Mouse (Mus musculus): ENCODE measurements at regions not wholly inside any gene's neighbourhood (a gene's known extent, or its start where the extent isn't known, plus 50 kb on each side); places are given as distances from the start of the nearest gene placed in this dataset.

- 0 out of 2 replicates have a peak, but pooled peaks cover 2% of the 10 kb centered on the region for H3K27me3 ChIP-seq (ENCODE audit: insufficient read depth, low read length)
- TF ChIP-seq CTCF (IDR thresholded peaks at IDR 0.05; ENCODE audit: low read depth), result no peak
- no peak for TF ChIP-seq EP300 (IDR thresholded peaks at IDR 0.05; ENCODE audit: low read depth)
- WGBS (ENCODE audit: insufficient replicate concordance), result 65% methylated on average over 8 of the region's 8 CpGs
- ATAC-seq, result no peak
- H3K4me1 ChIP-seq (ENCODE audit: insufficient read depth), result no peaks in the 10 kb centered on the region
- no peaks in the 10 kb centered on the region for H3K36me3 ChIP-seq (replicated peaks; ENCODE audit: insufficient read depth, low read length)
- H3K9me3 ChIP-seq (ENCODE audit: low read length), result no peaks in the 10 kb centered on the region
- H3K4me2 ChIP-seq (ENCODE audit: low read depth, low read length), result no peak overlapping the region
- no peak for DNase-seq
- no peak overlapping the region for H3K27ac ChIP-seq (ENCODE audit: low read depth)
- H3K9ac ChIP-seq (replicated peaks), result no peak overlapping the region
- H3K4me3 ChIP-seq (ENCODE audit: low read depth, low read length), result no peak overlapping the region
These were observed 133.0 kb upstream of the Runx1 start for GRCm38 (mm10) chr16:92958967-92959366.

GRCm38 (mm10) chr16:92958146-92958545 lies 132.2 kb upstream of the Runx1 start:
- ATAC-seq (no peak), DNase-seq (no peak)
- Histone ChIP-seq H3K4me3 (ENCODE audit: low read depth, low read length) (no peak overlapping the region), H3K9me3 (ENCODE audit: low read length) (no peaks in the 10 kb centered on the region), H3K4me1 (ENCODE audit: insufficient read depth) (no peaks in the 10 kb centered on the region), H3K36me3 (replicated peaks; ENCODE audit: insufficient read depth, low read length) (no peaks in the 10 kb centered on the region), H3K4me2 (ENCODE audit: low read depth, low read length) (no peak overlapping the region), H3K27me3 (ENCODE audit: insufficient read depth, low read length) (0 out of 2 replicates have a peak, but pooled peaks cover 2% of the 10 kb centered on the region), H3K27ac (ENCODE audit: low read depth) (no peak overlapping the region), H3K9ac (replicated peaks) (no peak overlapping the region)
- 73% methylated on average over 6 of the region's 6 CpGs for WGBS (ENCODE audit: insufficient replicate concordance)
- TF ChIP-seq CTCF (IDR thresholded peaks at IDR 0.05; ENCODE audit: low read depth) (no peak), EP300 (IDR thresholded peaks at IDR 0.05; ENCODE audit: low read depth) (no peak)

- no peak for DNase-seq
- no peak for ATAC-seq
These were observed 129.6 kb upstream of the Runx1 start for GRCm38 (mm10) chr16:92955508-92955907.

GRCm38 (mm10) chr16:92955087-92955486 lies 129.1 kb upstream of the Runx1 start:
- DNase-seq, result no peak
- Histone ChIP-seq H3K4me2 (ENCODE audit: low read depth, low read length) (no peak overlapping the region), H3K9me3 (ENCODE audit: low read length) (no peaks in the 10 kb centered on the region), H3K27ac (ENCODE audit: low read depth) (no peak overlapping the region), H3K4me3 (ENCODE audit: low read depth, low read length) (no peak overlapping the region), H3K36me3 (replicated peaks; ENCODE audit: insufficient read depth, low read length) (no peaks in the 10 kb centered on the region), H3K4me1 (ENCODE audit: insufficient read depth) (no peaks in the 10 kb centered on the region), H3K9ac (replicated peaks) (no peak overlapping the region), H3K27me3 (ENCODE audit: insufficient read depth, low read length) (0 out of 2 replicates have a peak, but pooled peaks cover 2% of the 10 kb centered on the region)
- TF ChIP-seq EP300 (IDR thresholded peaks at IDR 0.05; ENCODE audit: low read depth), result no peak
- TF ChIP-seq CTCF (IDR thresholded peaks at IDR 0.05; ENCODE audit: low read depth), result no peak
- ATAC-seq, result no peak
- 94% methylated on average over 4 of the region's 4 CpGs for WGBS (ENCODE audit: insufficient replicate concordance)

More at GRCm38 (mm10) chr16:92955508-92955907, 129.6 kb upstream of the Runx1 start:
- H3K27me3 ChIP-seq (ENCODE audit: insufficient read depth, low read length), result 0 out of 2 replicates have a peak, but pooled peaks cover 2% of the 10 kb centered on the region
- H3K4me1 ChIP-seq (ENCODE audit: insufficient read depth), result no peaks in the 10 kb centered on the region
- no peak overlapping the region for H3K9ac ChIP-seq (replicated peaks)
- no peak overlapping the region for H3K4me2 ChIP-seq (ENCODE audit: low read depth, low read length)
- no peak for TF ChIP-seq EP300 (IDR thresholded peaks at IDR 0.05; ENCODE audit: low read depth)
- TF ChIP-seq CTCF (IDR thresholded peaks at IDR 0.05; ENCODE audit: low read depth), result no peak
- no peak overlapping the region for H3K27ac ChIP-seq (ENCODE audit: low read depth)
- WGBS (ENCODE audit: insufficient replicate concordance), result 40% methylated on average over 5 of the region's 5 CpGs
- H3K36me3 ChIP-seq (replicated peaks; ENCODE audit: insufficient read depth, low read length), result no peaks in the 10 kb centered on the region
- H3K4me3 ChIP-seq (ENCODE audit: low read depth, low read length), result no peak overlapping the region
- H3K9me3 ChIP-seq (ENCODE audit: low read length), result no peaks in the 10 kb centered on the region

GRCm38 (mm10) chr16:92953936-92954654 lies 128.1 kb upstream of the Runx1 start:
- Histone ChIP-seq H3K9ac (replicated peaks) (no peak overlapping the region), H3K4me1 (ENCODE audit: insufficient read depth) (no peaks in the 10 kb centered on the region), H3K4me2 (ENCODE audit: low read depth, low read length) (no peak overlapping the region), H3K36me3 (replicated peaks; ENCODE audit: insufficient read depth, low read length) (no peaks in the 10 kb centered on the region), H3K27ac (ENCODE audit: low read depth) (no peak overlapping the region), H3K4me3 (ENCODE audit: low read depth, low read length) (no peak overlapping the region), H3K27me3 (ENCODE audit: insufficient read depth, low read length) (0 out of 2 replicates have a peak, but pooled peaks cover 2% of the 10 kb centered on the region), H3K9me3 (ENCODE audit: low read length) (no peaks in the 10 kb centered on the region)
- peak; percentile 36; the same call in 1 of the 2 replicates for ATAC-seq
- 58% methylated on average over 11 of the region's 11 CpGs for WGBS (ENCODE audit: insufficient replicate concordance)
- TF ChIP-seq CTCF (IDR thresholded peaks at IDR 0.05; ENCODE audit: low read depth), result no peak
- no peak for TF ChIP-seq EP300 (IDR thresholded peaks at IDR 0.05; ENCODE audit: low read depth)
- no peak for DNase-seq

GRCm38 (mm10) chr16:92952336-92953097 lies 126.6 kb upstream of the Runx1 start:
- Histone ChIP-seq H3K9me3 (ENCODE audit: low read length) (no peaks in the 10 kb centered on the region), H3K9ac (replicated peaks) (no peak overlapping the region), H3K36me3 (replicated peaks; ENCODE audit: insufficient read depth, low read length) (no peaks in the 10 kb centered on the region), H3K4me2 (ENCODE audit: low read depth, low read length) (no peak overlapping the region), H3K4me1 (ENCODE audit: insufficient read depth) (no peaks in the 10 kb centered on the region), H3K27me3 (ENCODE audit: insufficient read depth, low read length) (0 out of 2 replicates have a peak, but pooled peaks cover 2% of the 10 kb centered on the region), H3K4me3 (ENCODE audit: low read depth, low read length) (no peak overlapping the region), H3K27ac (ENCODE audit: low read depth) (no peak overlapping the region)
- ATAC-seq (no peak), DNase-seq (no peak)
- TF ChIP-seq CTCF (IDR thresholded peaks at IDR 0.05; ENCODE audit: low read depth), result no peak
- no peak for TF ChIP-seq EP300 (IDR thresholded peaks at IDR 0.05; ENCODE audit: low read depth)
- WGBS (ENCODE audit: insufficient replicate concordance), result 65% methylated on average over 7 of the region's 7 CpGs
